Mouse (Mus musculus): ENCODE measurements around the gene 1110032F04Rik. TPM values are rescaled to one million over a fixed set of nuclear protein-coding genes. Genes with fewer than 3 reads are reported as not detected.

The 1110032F04Rik gene
- polyA plus RNA-seq, 1 experiment = 0.69 TPM

GRCm38 (mm10) chr3:68904902-68905778, 35.8 kb downstream of the 1110032F04Rik start:
- Histone ChIP-seq H3K4me3 (replicated peaks; ENCODE audit: extremely low read depth, low read depth, low read length) (no peak overlapping the region), H3K4me1 (ENCODE audit: control insufficient read depth, insufficient read depth, low read length) (no peaks in the 10 kb centered on the region)
- WGBS = 55% methylated on average over 2 of the region's 2 CpGs
- no peak for DNase-seq
- TF ChIP-seq CTCF (IDR thresholded peaks at IDR 0.05; ENCODE audit: insufficient read depth, low read length) (no peak), POLR2A (IDR thresholded peaks at IDR 0.05; ENCODE audit: borderline replicate concordance, extremely low read depth, low read depth, low read length) (no peak)

GRCm38 (mm10) chr3:68907509-68907908, 38.1 kb downstream of the 1110032F04Rik start:
- no peaks in the 10 kb centered on the region for H3K4me1 ChIP-seq (ENCODE audit: control insufficient read depth, insufficient read depth, low read length)
- DNase-seq = no peak
- no peak overlapping the region for H3K4me3 ChIP-seq (replicated peaks; ENCODE audit: extremely low read depth, low read depth, low read length)
- 84% methylated on average over 4 of the region's 4 CpGs for WGBS
- TF ChIP-seq CTCF (IDR thresholded peaks at IDR 0.05; ENCODE audit: insufficient read depth, low read length) (no peak), POLR2A (IDR thresholded peaks at IDR 0.05; ENCODE audit: borderline replicate concordance, extremely low read depth, low read depth, low read length) (no peak)

Other genes starting within 250 kb of the 1110032F04Rik start
- gene Il12a, start 178.9 kb upstream of the 1110032F04Rik start, polyA plus RNA-seq (2012; rRNA removed) = 3.8 and 8.0 TPM in 2 replicates
- 2.4 and 4.4 TPM in 2 replicates for gene Ift80, start 135.0 kb downstream of the 1110032F04Rik start, polyA plus RNA-seq (2012; rRNA removed)
- 2.8 and 5.4 TPM in 2 replicates for gene Smc4, start 135.2 kb downstream of the 1110032F04Rik start, polyA plus RNA-seq (2012; rRNA removed)
- gene Trim59, start 175.2 kb downstream of the 1110032F04Rik start, polyA plus RNA-seq (2012; rRNA removed) = 0.26 and 0.69 TPM in 2 replicates

Measured in lung, adult 2 months (tissue).